Mouse (Mus musculus): ENCODE measurements around the gene Tcf15. TPM values are rescaled to one million over a fixed set of nuclear protein-coding genes. Genes with fewer than 3 reads are reported as not detected.

The Tcf15 gene
- total RNA-seq, 1 experiment = 22.4 TPM

- Histone ChIP-seq H3K9me3 (ENCODE audit: control insufficient read depth, insufficient read depth, low read depth, low read length) (no peaks in the 10 kb centered on the region), H3K27ac (ENCODE audit: insufficient read depth, low read depth, low read length, poor library complexity, severe bottlenecking) (peak overlapping the region; percentile 99), H3K4me1 (ENCODE audit: control insufficient read depth in 2 of 2, insufficient read depth in 2 of 2, low read length in 2 of 2, poor library complexity in 1 of 2) (peaks cover 8 to 11% of the 10 kb centered on the region in 2 experiments), H3K9ac (ENCODE audit: insufficient read depth, low read depth, low read length, poor library complexity, severe bottlenecking) (peak overlapping the region; percentile 88), H3K36me3 (ENCODE audit: control insufficient read depth, insufficient read depth, low read length, poor library complexity, severe bottlenecking) (peaks cover 12% of the 10 kb centered on the region; the same call in 1 of the 2 replicates), H3K4me3 (ENCODE audit: insufficient read depth in 1 of 2, low read depth in 1 of 2, low read length in 2 of 2, poor library complexity in 1 of 2, severe bottlenecking in 1 of 2) (peak overlapping the region; percentile 62 to 81)
- peak; percentile 91 for DNase-seq (ENCODE audit: low read depth, low spot score)
- peak; percentile 49; the same call in 1 of the 2 replicates for TF ChIP-seq HCFC1 (IDR thresholded peaks at IDR 0.05; ENCODE audit: borderline replicate concordance, insufficient read depth, low read length)
- TF ChIP-seq ZNF384 (IDR thresholded peaks at IDR 0.05; ENCODE audit: low read depth, low read length) = 0 out of 2 replicates have a peak, but pooled peaks have one; percentile 58
- no peak for TF ChIP-seq ZC3H11A (IDR thresholded peaks at IDR 0.05; ENCODE audit: borderline replicate concordance, low read depth, low read length)
- TF ChIP-seq CHD2 (IDR thresholded peaks at IDR 0.05; ENCODE audit: low read depth, low read length) = no peak
- TF ChIP-seq MAFK (IDR thresholded peaks at IDR 0.05; ENCODE audit: insufficient read depth, low read depth, low read length) = no peak
- in situ Hi-C loops (cut with MboI; ENCODE audit: low sequenced_read_pairs in 2 of 2, unreplicated experiment in 2 of 2) = no loop called here
These were observed 33.9 kb downstream of the Tcf15 start for GRCm38 (mm10) chr2:152177162-152177805.

GRCm38 (mm10) chr2:152177806-152178170 is 34.4 kb downstream of the Tcf15 start:
- peak overlapping the region; percentile 62 to 81 for H3K4me3 ChIP-seq (ENCODE audit: insufficient read depth in 1 of 2, low read depth in 1 of 2, low read length in 2 of 2, poor library complexity in 1 of 2, severe bottlenecking in 1 of 2)
- no peak for DNase-seq (ENCODE audit: low read depth, low spot score)
- peak overlapping the region; percentile 99 for H3K27ac ChIP-seq (ENCODE audit: insufficient read depth, low read depth, low read length, poor library complexity, severe bottlenecking)
- H3K36me3 ChIP-seq (ENCODE audit: control insufficient read depth, insufficient read depth, low read length, poor library complexity, severe bottlenecking) = peaks cover 12% of the 10 kb centered on the region; the same call in 1 of the 2 replicates
- in situ Hi-C loops (cut with MboI; ENCODE audit: low sequenced_read_pairs in 2 of 2, unreplicated experiment in 2 of 2) = no loop called here
- TF ChIP-seq ZNF384 (IDR thresholded peaks at IDR 0.05; ENCODE audit: low read depth, low read length) (no peak), MAFK (IDR thresholded peaks at IDR 0.05; ENCODE audit: insufficient read depth, low read depth, low read length) (no peak), CHD2 (IDR thresholded peaks at IDR 0.05; ENCODE audit: low read depth, low read length) (no peak), ZC3H11A (IDR thresholded peaks at IDR 0.05; ENCODE audit: borderline replicate concordance, low read depth, low read length) (no peak), HCFC1 (IDR thresholded peaks at IDR 0.05; ENCODE audit: borderline replicate concordance, insufficient read depth, low read length) (no peak)
- H3K9ac ChIP-seq (ENCODE audit: insufficient read depth, low read depth, low read length, poor library complexity, severe bottlenecking) = peak overlapping the region; percentile 88
- H3K4me1 ChIP-seq (ENCODE audit: control insufficient read depth in 2 of 2, insufficient read depth in 2 of 2, low read length in 2 of 2, poor library complexity in 1 of 2) = peaks cover 8 to 11% of the 10 kb centered on the region in 2 experiments
- H3K9me3 ChIP-seq (ENCODE audit: control insufficient read depth, insufficient read depth, low read depth, low read length) = no peaks in the 10 kb centered on the region

GRCm38 (mm10) chr2:152178345-152178744 is 35.0 kb downstream of the Tcf15 start:
- peak overlapping the region; percentile 62 to 81 for H3K4me3 ChIP-seq (ENCODE audit: insufficient read depth in 1 of 2, low read depth in 1 of 2, low read length in 2 of 2, poor library complexity in 1 of 2, severe bottlenecking in 1 of 2)
- peak overlapping the region; percentile 66 for H3K9ac ChIP-seq (ENCODE audit: insufficient read depth, low read depth, low read length, poor library complexity, severe bottlenecking)

GRCm38 (mm10) chr2:152179301-152179700 is 35.9 kb downstream of the Tcf15 start:
- in situ Hi-C loops (cut with MboI; ENCODE audit: low sequenced_read_pairs in 2 of 2, unreplicated experiment in 2 of 2) = no loop called here
- TF ChIP-seq ZC3H11A (IDR thresholded peaks at IDR 0.05; ENCODE audit: borderline replicate concordance, low read depth, low read length) (no peak), ZNF384 (IDR thresholded peaks at IDR 0.05; ENCODE audit: low read depth, low read length) (no peak), MAFK (IDR thresholded peaks at IDR 0.05; ENCODE audit: insufficient read depth, low read depth, low read length) (no peak), HCFC1 (IDR thresholded peaks at IDR 0.05; ENCODE audit: borderline replicate concordance, insufficient read depth, low read length) (no peak), CHD2 (IDR thresholded peaks at IDR 0.05; ENCODE audit: low read depth, low read length) (no peak)
- no peak for DNase-seq (ENCODE audit: low read depth, low spot score)

More at GRCm38 (mm10) chr2:152178345-152178744, 35.0 kb downstream of the Tcf15 start:
- Histone ChIP-seq H3K4me1 (ENCODE audit: control insufficient read depth in 2 of 2, insufficient read depth in 2 of 2, low read length in 2 of 2, poor library complexity in 1 of 2) (peaks cover 8 to 11% of the 10 kb centered on the region in 2 experiments), H3K9me3 (ENCODE audit: control insufficient read depth, insufficient read depth, low read depth, low read length) (no peaks in the 10 kb centered on the region), H3K36me3 (ENCODE audit: control insufficient read depth, insufficient read depth, low read length, poor library complexity, severe bottlenecking) (peaks cover 12% of the 10 kb centered on the region; the same call in 1 of the 2 replicates), H3K27ac (ENCODE audit: insufficient read depth, low read depth, low read length, poor library complexity, severe bottlenecking) (peak overlapping the region; percentile 99)
- DNase-seq (ENCODE audit: low read depth, low spot score) = no peak
- in situ Hi-C loops (cut with MboI; ENCODE audit: low sequenced_read_pairs in 2 of 2, unreplicated experiment in 2 of 2) = no loop called here
- TF ChIP-seq HCFC1 (IDR thresholded peaks at IDR 0.05; ENCODE audit: borderline replicate concordance, insufficient read depth, low read length) (no peak), ZNF384 (IDR thresholded peaks at IDR 0.05; ENCODE audit: low read depth, low read length) (peak; percentile 86; the same call in 1 of the 2 replicates)

More at GRCm38 (mm10) chr2:152179301-152179700, 35.9 kb downstream of the Tcf15 start:
- H3K4me3 ChIP-seq (ENCODE audit: insufficient read depth in 1 of 2, low read depth in 1 of 2, low read length in 2 of 2, poor library complexity in 1 of 2, severe bottlenecking in 1 of 2) = peak overlapping the region; percentile 62 to 81
- peak overlapping the region; percentile 66; the same call in 1 of the 2 replicates for H3K9ac ChIP-seq (ENCODE audit: insufficient read depth, low read depth, low read length, poor library complexity, severe bottlenecking)
- peak overlapping the region; percentile 99; the same call in 1 of the 2 replicates for H3K27ac ChIP-seq (ENCODE audit: insufficient read depth, low read depth, low read length, poor library complexity, severe bottlenecking)
- H3K9me3 ChIP-seq (ENCODE audit: control insufficient read depth, insufficient read depth, low read depth, low read length) = no peaks in the 10 kb centered on the region
- peaks cover 8 to 13% of the 10 kb centered on the region in 2 experiments for H3K4me1 ChIP-seq (ENCODE audit: control insufficient read depth in 2 of 2, insufficient read depth in 2 of 2, low read length in 2 of 2, poor library complexity in 1 of 2)
- peaks cover 13% of the 10 kb centered on the region; the same call in 1 of the 2 replicates for H3K36me3 ChIP-seq (ENCODE audit: control insufficient read depth, insufficient read depth, low read length, poor library complexity, severe bottlenecking)

All from ES-E14 (cell line).